Mouse (Mus musculus): ENCODE measurements around the gene Ttl. TPM values are rescaled to one million over a fixed set of nuclear protein-coding genes. Genes with fewer than 3 reads are reported as not detected.

Gene Ttl
- polyA plus RNA-seq, 1 experiment from 2014 or later = 17.5 TPM

DNA sequence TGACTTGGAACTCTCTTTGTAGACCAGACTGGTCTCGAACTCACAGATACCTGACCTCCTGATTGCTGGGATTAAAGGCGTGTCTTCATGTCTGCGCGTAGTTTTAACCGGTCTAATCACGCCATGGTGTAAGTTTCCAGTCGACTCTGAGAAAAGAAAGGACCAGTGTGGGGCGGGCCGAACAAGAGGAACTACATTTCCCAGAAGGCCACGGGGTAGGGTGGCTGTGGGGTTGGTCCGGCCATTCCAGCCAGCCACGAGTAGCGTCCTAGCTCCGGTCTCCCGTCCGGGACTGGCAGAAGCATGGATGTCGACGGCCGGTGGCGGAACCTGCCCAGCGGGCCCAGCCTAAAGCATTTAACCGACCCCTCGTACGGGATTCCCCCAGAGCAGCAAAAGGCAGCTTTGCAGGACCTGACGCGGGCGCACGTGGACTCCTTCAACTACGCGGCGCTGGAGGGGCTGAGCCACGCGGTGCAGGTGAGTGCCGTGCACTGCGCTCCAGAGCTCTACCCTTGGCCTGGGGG is 35.1 kb downstream of the Ttl start, which contains the start of gene Polr1b:
TSS of gene Polr1b (plus strand) at position 212 of the 527 bp plus-strand sequence.
- Histone ChIP-seq H3K27me3 (ENCODE audit: insufficient read depth, low read length) (no peaks in the 10 kb centered on the region), H3K27ac (ENCODE audit: low read depth) (peak within 1 kb of the TSS; percentile 30; the same call in 1 of the 2 replicates), H3K9me3 (ENCODE audit: low read depth, low read length) (no peaks in the 10 kb centered on the region), H3K4me2 (peak within 1 kb of the TSS; percentile 75), H3K4me1 (ENCODE audit: insufficient read depth) (no peaks in the 10 kb centered on the region), H3K36me3 (ENCODE audit: insufficient read depth) (peaks cover 32% of the 10 kb centered on the region), H3K4me3 (ENCODE audit: low read depth, low read length) (peak within 1 kb of the TSS; percentile 80), H3K9ac (peak within 1 kb of the TSS; percentile 78)
- under 1% methylated on average over 35 of the region's 35 CpGs for WGBS
- TF ChIP-seq CTCF (IDR thresholded peaks at IDR 0.05; ENCODE audit: low read depth) = no peak
- ATAC-seq (ENCODE audit: insufficient read depth) = peak; percentile 100
- DNase-seq = peak; percentile 96

DNA sequence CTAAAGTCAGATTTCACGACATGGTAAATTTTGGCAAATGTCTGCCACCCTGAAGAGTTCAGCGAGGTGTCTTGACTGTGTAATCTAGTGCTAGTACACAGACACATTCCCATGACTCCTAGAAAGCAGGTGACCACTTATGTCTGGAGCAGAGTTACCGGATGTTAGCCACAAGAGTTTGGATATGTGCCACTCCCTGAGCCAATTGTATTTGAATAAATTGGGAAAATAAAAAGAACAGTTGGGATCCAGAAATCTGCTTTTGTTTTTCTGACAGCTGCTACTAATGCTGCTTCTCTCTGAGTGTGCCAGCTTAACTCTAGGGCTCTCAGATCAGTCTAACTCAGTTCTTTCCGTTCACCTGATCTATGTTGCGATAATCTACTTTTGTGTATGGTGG is 47.2 kb downstream of the Ttl start:
- no peak for TF ChIP-seq CTCF (IDR thresholded peaks at IDR 0.05; ENCODE audit: low read depth)
- WGBS = 94% methylated on average over 5 of the region's 5 CpGs
- H3K4me3 ChIP-seq (ENCODE audit: low read depth, low read length) = no peak overlapping the region
- no peaks in the 10 kb centered on the region for H3K4me1 ChIP-seq (ENCODE audit: insufficient read depth)
- no peak overlapping the region for H3K9ac ChIP-seq
- no peak overlapping the region for H3K27ac ChIP-seq (ENCODE audit: low read depth)
- H3K9me3 ChIP-seq (ENCODE audit: low read depth, low read length) = no peaks in the 10 kb centered on the region
- H3K4me2 ChIP-seq = no peak overlapping the region
- ATAC-seq (ENCODE audit: insufficient read depth) (no peak), DNase-seq (no peak)
- H3K27me3 ChIP-seq (ENCODE audit: insufficient read depth, low read length) = no peaks in the 10 kb centered on the region
- H3K36me3 ChIP-seq (ENCODE audit: insufficient read depth) = peaks cover 82% of the 10 kb centered on the region

DNA sequence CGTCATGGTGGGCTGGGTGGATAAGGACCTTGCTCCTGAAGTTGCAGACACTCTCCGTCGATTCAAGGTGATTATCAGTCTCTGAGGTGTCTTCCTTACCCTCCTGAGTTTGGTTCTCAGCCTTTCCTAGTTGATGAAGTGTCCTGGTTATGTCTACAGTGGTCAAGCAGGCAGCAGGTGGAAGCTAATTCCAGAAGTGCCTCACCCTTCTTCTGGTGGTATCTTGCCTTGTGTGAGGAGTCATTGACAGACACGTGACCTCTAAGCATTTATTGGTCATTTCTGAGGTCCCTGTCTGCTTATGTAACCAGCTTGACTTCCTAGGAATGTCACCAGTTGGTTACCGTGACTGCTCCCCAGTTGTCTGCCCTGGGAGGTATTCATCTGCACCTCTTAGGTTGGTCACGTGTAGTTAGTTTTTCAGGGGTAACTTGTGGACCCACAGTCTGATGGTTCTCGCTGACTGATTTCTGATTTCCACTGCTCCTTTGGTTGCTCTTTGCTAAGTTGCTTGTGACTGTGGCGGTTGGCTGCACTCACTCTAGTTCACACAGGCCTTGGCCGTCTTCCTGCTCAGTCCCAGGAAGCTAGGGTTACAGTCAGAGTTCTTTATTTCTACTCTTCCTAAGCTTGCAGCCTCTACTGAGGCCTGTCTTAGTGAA is 50.1 kb downstream of the Ttl start:
- H3K4me1 ChIP-seq (ENCODE audit: insufficient read depth) = no peaks in the 10 kb centered on the region
- TF ChIP-seq CTCF (IDR thresholded peaks at IDR 0.05; ENCODE audit: low read depth) = no peak
- no peak overlapping the region for H3K9ac ChIP-seq
- no peaks in the 10 kb centered on the region for H3K9me3 ChIP-seq (ENCODE audit: low read depth, low read length)
- WGBS = 93% methylated on average over 9 of the region's 9 CpGs
- no peak overlapping the region for H3K4me2 ChIP-seq
- H3K4me3 ChIP-seq (ENCODE audit: low read depth, low read length) = no peak overlapping the region
- no peak for DNase-seq
- H3K27ac ChIP-seq (ENCODE audit: low read depth) = no peak overlapping the region
- H3K36me3 ChIP-seq (ENCODE audit: insufficient read depth) = peaks cover 85% of the 10 kb centered on the region
- H3K27me3 ChIP-seq (ENCODE audit: insufficient read depth, low read length) = no peaks in the 10 kb centered on the region
- no peak for ATAC-seq (ENCODE audit: insufficient read depth)

DNA sequence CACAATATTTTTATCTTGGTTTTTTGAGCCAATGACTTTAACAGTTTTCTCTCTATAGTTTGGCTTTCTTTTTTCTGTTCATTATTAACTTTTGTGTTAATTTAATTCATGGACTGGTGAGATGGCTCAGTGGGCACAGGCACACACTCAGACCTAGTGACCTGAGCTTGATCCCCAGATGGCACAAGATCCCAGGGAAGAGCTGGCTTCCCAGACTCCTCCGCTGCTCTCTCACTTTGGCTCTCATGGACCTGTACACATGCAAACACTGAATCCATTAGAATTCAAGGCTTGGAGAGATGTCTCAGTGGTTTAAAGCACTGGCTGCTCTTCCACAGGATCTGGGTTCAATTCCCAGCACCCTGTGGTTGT is 50.6 kb downstream of the Ttl start:
- ATAC-seq (ENCODE audit: insufficient read depth) (no peak), DNase-seq (no peak)
- H3K4me3 ChIP-seq (ENCODE audit: low read depth, low read length) = no peak overlapping the region
- H3K4me2 ChIP-seq = no peak overlapping the region
- no peaks in the 10 kb centered on the region for H3K9me3 ChIP-seq (ENCODE audit: low read depth, low read length)
- H3K27me3 ChIP-seq (ENCODE audit: insufficient read depth, low read length) = no peaks in the 10 kb centered on the region
- TF ChIP-seq CTCF (IDR thresholded peaks at IDR 0.05; ENCODE audit: low read depth) = no peak
- WGBS = 98% methylated on average over 1 of the region's 1 CpGs
- no peak overlapping the region for H3K9ac ChIP-seq
- peaks cover 86% of the 10 kb centered on the region for H3K36me3 ChIP-seq (ENCODE audit: insufficient read depth)
- H3K27ac ChIP-seq (ENCODE audit: low read depth) = no peak overlapping the region
- H3K4me1 ChIP-seq (ENCODE audit: insufficient read depth) = no peaks in the 10 kb centered on the region

DNA sequence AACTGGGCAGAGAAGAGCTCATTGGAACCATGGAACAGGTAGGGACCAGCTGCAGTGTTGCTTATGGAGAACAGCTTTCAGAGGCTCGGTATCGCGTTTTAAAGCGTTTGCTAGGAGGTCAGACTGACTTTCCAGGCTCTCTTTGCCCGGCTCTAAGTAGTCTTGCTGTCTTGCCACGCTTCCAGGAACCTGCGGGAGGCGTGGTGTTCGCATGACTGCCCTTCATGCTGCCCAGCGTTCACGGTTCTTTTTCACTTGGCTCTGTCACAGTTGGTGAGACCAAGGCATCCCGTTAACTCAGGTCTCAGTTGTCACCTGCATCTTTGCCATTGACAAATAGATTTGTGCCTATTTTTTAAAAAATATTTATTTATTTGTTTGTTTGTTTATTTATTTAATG is 52.3 kb downstream of the Ttl start:
- Histone ChIP-seq H3K4me3 (ENCODE audit: low read depth, low read length) (no peak overlapping the region), H3K36me3 (ENCODE audit: insufficient read depth) (peaks cover 90% of the 10 kb centered on the region), H3K9me3 (ENCODE audit: low read depth, low read length) (no peaks in the 10 kb centered on the region), H3K9ac (no peak overlapping the region), H3K27me3 (ENCODE audit: insufficient read depth, low read length) (no peaks in the 10 kb centered on the region), H3K27ac (ENCODE audit: low read depth) (no peak overlapping the region), H3K4me2 (no peak overlapping the region), H3K4me1 (ENCODE audit: insufficient read depth) (no peaks in the 10 kb centered on the region)
- no peak for TF ChIP-seq CTCF (IDR thresholded peaks at IDR 0.05; ENCODE audit: low read depth)
- DNase-seq (no peak), ATAC-seq (ENCODE audit: insufficient read depth) (no peak)
- WGBS = 94% methylated on average over 12 of the region's 12 CpGs

DNA sequence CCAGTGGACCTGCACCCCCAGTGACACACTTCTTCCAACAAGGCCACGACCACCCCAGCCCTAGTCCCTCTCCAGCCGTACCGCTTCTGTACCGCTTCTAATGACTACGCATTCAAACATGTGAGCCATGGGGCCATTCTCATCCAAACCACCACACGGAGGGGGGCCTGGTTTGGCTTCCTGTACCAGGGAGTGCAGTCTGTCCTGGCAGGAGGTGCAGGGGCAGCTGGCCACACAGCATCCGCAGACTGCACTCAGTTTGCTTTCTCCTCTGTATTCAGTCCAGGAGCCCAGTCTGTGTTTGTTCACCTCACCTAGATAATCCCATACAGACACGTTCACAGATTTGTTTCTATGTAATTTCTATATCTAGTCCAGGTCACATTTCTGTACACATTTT is 56.2 kb downstream of the Ttl start:
- no peak for TF ChIP-seq CTCF (IDR thresholded peaks at IDR 0.05; ENCODE audit: low read depth)
- Histone ChIP-seq H3K4me3 (ENCODE audit: low read depth, low read length) (no peak overlapping the region), H3K27ac (ENCODE audit: low read depth) (no peak overlapping the region), H3K4me2 (no peak overlapping the region), H3K9me3 (ENCODE audit: low read depth, low read length) (no peaks in the 10 kb centered on the region), H3K27me3 (ENCODE audit: insufficient read depth, low read length) (no peaks in the 10 kb centered on the region), H3K36me3 (ENCODE audit: insufficient read depth) (peaks cover 90% of the 10 kb centered on the region), H3K4me1 (ENCODE audit: insufficient read depth) (no peaks in the 10 kb centered on the region), H3K9ac (no peak overlapping the region)
- no peak for ATAC-seq (ENCODE audit: insufficient read depth)
- DNase-seq = no peak
- 96% methylated on average over 8 of the region's 8 CpGs for WGBS

DNA sequence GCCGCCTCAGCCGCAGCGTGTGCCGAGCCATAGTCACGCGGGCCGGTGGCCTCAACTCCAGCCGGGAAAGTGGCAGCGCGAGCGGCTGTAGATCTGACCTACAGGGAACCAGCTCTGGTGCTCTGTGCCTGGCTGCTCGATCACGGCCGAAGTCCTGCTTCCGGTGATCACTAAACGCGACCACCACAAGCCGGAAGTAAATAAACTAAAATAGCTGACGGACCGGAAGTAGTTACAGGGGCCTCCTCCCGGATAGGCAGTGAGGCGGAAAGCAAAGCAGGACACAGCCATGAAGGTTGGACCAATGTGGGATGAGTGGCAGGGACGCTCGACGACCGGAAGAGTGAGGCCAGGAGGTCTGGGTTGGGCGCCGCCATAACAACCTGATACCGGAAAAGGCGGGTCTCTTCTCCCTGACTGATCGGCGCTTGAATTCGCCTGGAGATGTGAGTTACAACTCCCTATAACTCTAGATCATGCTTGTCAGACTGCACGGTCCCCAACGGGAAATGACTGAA is 63.7 kb downstream of the Ttl start, which contains the start of gene Chchd5:
TSS of gene Chchd5 (plus strand) at position 289 of the 518 bp plus-strand sequence.
- WGBS = under 1% methylated on average over 35 of the region's 35 CpGs
- Histone ChIP-seq H3K9ac (peak within 1 kb of the TSS; percentile 83), H3K36me3 (ENCODE audit: insufficient read depth) (peaks cover 54% of the 10 kb centered on the region), H3K4me2 (peak within 1 kb of the TSS; percentile 90), H3K4me1 (ENCODE audit: insufficient read depth) (peaks cover 7% of the 10 kb centered on the region), H3K27me3 (ENCODE audit: insufficient read depth, low read length) (no peaks in the 10 kb centered on the region), H3K9me3 (ENCODE audit: low read depth, low read length) (no peaks in the 10 kb centered on the region; the same call in 1 of the 2 replicates), H3K27ac (ENCODE audit: low read depth) (peak within 1 kb of the TSS; percentile 95), H3K4me3 (ENCODE audit: low read depth, low read length) (peak within 1 kb of the TSS; percentile 69)
- DNase-seq (peak; percentile 97), ATAC-seq (ENCODE audit: insufficient read depth) (peak; percentile 100)
- no peak for TF ChIP-seq CTCF (IDR thresholded peaks at IDR 0.05; ENCODE audit: low read depth)

Measured in lung, embryonic 14.5 days (tissue).